Comparison of ENCODE assay signal across 8 mouse cellular contexts in genomic region chr8:111642496-111642895, GRCm38 (mm10). TPM values are rescaled to one million over a fixed set of nuclear protein-coding genes. Genes with fewer than 3 reads are reported as not detected.
A peak's percentile ranks its signal among the peaks of the same experiment; 100 is the strongest.
DNase-seq lines count a peak whose midpoint lies in the region; ATAC-seq and TF ChIP-seq lines count a peak whose summit lies in the region.

No protein-coding gene starts in this region.

- peak overlapping the region; percentile 96 for H3K9ac ChIP-seq in hindbrain, postnatal 0 days (replicated peaks; ENCODE audit: low read length)

- H3K4me3 ChIP-seq in thymus, adult 2 months (ENCODE audit: control insufficient read depth, insufficient read depth, low read length): no peak overlapping the region
- peak overlapping the region; percentile 57 for H3K4me3 ChIP-seq in embryonic fibroblast, embryonic 13.5 days (ENCODE audit: insufficient read depth, low read length)
- peak overlapping the region; percentile 93 for H3K4me3 ChIP-seq in hindbrain, postnatal 0 days (ENCODE audit: low read length)

- peaks cover 2% of the 10 kb centered on the region; the same call in 1 of the 2 replicates for H3K4me1 ChIP-seq in thymus, adult 2 months (replicated peaks; ENCODE audit: control insufficient read depth, insufficient read depth, low read length)
- peaks cover 6% of the 10 kb centered on the region; the same call in 1 of the 2 replicates for H3K4me1 ChIP-seq in embryonic fibroblast, embryonic 13.5 days (ENCODE audit: control insufficient read depth, insufficient read depth, low read length)
- no peaks in the 10 kb centered on the region for H3K4me1 ChIP-seq in hindbrain, postnatal 0 days (ENCODE audit: insufficient read depth, low read length)

- peak overlapping the region; percentile 61 for H3K4me2 ChIP-seq in hindbrain, postnatal 0 days (ENCODE audit: low read depth, low read length)

- TF ChIP-seq POLR2A in thymus, adult 2 months (IDR thresholded peaks at IDR 0.05; ENCODE audit: control insufficient read depth, extremely low read depth, insufficient read depth, low read length, poor library complexity): no peak
- TF ChIP-seq POLR2A in embryonic fibroblast, embryonic 13.5 days (IDR thresholded peaks at IDR 0.05; ENCODE audit: low read depth, low read length): no peak

- 20% methylated on average over 5 of the region's 5 CpGs for WGBS in thymus, adult 2 months
- WGBS in hindbrain, postnatal 0 days: 53% methylated on average over 5 of the region's 5 CpGs

- H3K27ac ChIP-seq in thymus, adult 2 months (ENCODE audit: control insufficient read depth, insufficient read depth, low read length): no peak overlapping the region
- peak overlapping the region; percentile 90 for H3K27ac ChIP-seq in embryonic fibroblast, embryonic 13.5 days (ENCODE audit: insufficient read depth, low read length)
- 0 out of 2 replicates have a peak overlapping the region, but pooled peaks have one; percentile 96 for H3K27ac ChIP-seq in hindbrain, postnatal 0 days

- no peaks in the 10 kb centered on the region for H3K27me3 ChIP-seq in thymus, adult 2 months (ENCODE audit: control insufficient read depth, insufficient read depth, low read length)
- H3K27me3 ChIP-seq in hindbrain, postnatal 0 days (ENCODE audit: insufficient read depth, low read length): no peaks in the 10 kb centered on the region

- peak; percentile 16 for DNase-seq in thymus, adult 2 months
- no peak for DNase-seq in thymus, postnatal 0 days (ENCODE audit: low spot score)
- DNase-seq in hindbrain, postnatal 0 days (ENCODE audit: low spot score): no peak
- no peak for DNase-seq in Muller cell, postnatal 12 days (ENCODE audit: inconsistent ontology term)
- DNase-seq in left cerebral cortex, postnatal 25 days (ENCODE audit: low spot score in 2 of 2): no peak

- no peak for ATAC-seq in hindbrain, postnatal 0 days
- peak; percentile 8; the same call in 1 of the 2 replicates for ATAC-seq in megakaryocyte, adult 5-6 weeks (ENCODE audit: poor library complexity, severe bottlenecking)
- ATAC-seq in activated CD4-positive, CD25-positive, alpha-beta regulatory T cell, adult 4 months: no peak

- H3K9me3 ChIP-seq in hindbrain, postnatal 0 days (ENCODE audit: low read length): no peaks in the 10 kb centered on the region

- intact Hi-C loops in left cerebral cortex, postnatal 25 days (cut with DNase I): loop anchor here (5.0 kb wide), 1 partner anchor 105 kb away; the partner anchor contains the start of gene Znrf1

- no peaks in the 10 kb centered on the region for H3K36me3 ChIP-seq in thymus, adult 2 months (ENCODE audit: control insufficient read depth, insufficient read depth, low read length)
- no peaks in the 10 kb centered on the region for H3K36me3 ChIP-seq in hindbrain, postnatal 0 days (ENCODE audit: insufficient read depth, low read length)

- no peak for TF ChIP-seq CTCF in thymus, adult 2 months (IDR thresholded peaks at IDR 0.05; ENCODE audit: borderline replicate concordance, control insufficient read depth, extremely low read depth, insufficient read depth, low read length, poor library complexity)
- no peak for TF ChIP-seq CTCF in embryonic fibroblast, embryonic 13.5 days (IDR thresholded peaks at IDR 0.05; ENCODE audit: borderline replicate concordance, insufficient read depth, low read length)
- no peak for TF ChIP-seq CTCF in hindbrain, postnatal 0 days (IDR thresholded peaks at IDR 0.05; ENCODE audit: low read depth)

RNA-seq across cellular contexts. Expression of gene Zfp1, which starts 0.7 kb away (rescaled TPM):
- 10.3 and 11.1 TPM in 2 replicates for polyA plus RNA-seq in thymus, adult 2 months (2012; rRNA removed)
- 23.6 and 29.7 TPM in 2 replicates for polyA plus RNA-seq in thymus, postnatal 0 days (2015; fragmentation: Nextera tagmentation; extraction: Ambion mirVana)
- 7.2 and 11.7 TPM in 2 replicates for polyA plus RNA-seq in embryonic fibroblast, embryonic 13.5 days (2011; ENCODE audit: insufficient read length, low read depth, missing spikeins)
- 15.0 and 15.5 TPM in 2 replicates for total RNA-seq in hindbrain, postnatal 0 days (2014; rRNA removed)
- 21.0 and 21.2 TPM in 2 replicates for polyA plus RNA-seq in hindbrain, postnatal 0 days (2015; fragmentation: Nextera tagmentation; extraction: Ambion mirVana)
- 5.3 and 7.2 TPM in 2 replicates for total RNA-seq in megakaryocyte, adult 5-6 weeks (2015)
- 8.3 and 10.9 TPM in 2 replicates for total RNA-seq in megakaryocyte, adult 5-6 weeks (2017)
- 10 to 100 TPM; 28.1 to 33.1 TPM for polyA plus RNA-seq in activated CD4-positive, CD25-positive, alpha-beta regulatory T cell, adult 4 months (2017; shearing (Covaris generic))
- total RNA-seq in left cerebral cortex, postnatal 25 days (2021): 10 to 100 TPM; 20.0 to 20.9 TPM

RNA-seq across cellular contexts. Expression of gene Ldhd, which starts 12.3 kb away (rescaled TPM):
- polyA plus RNA-seq in thymus, adult 2 months (2012; rRNA removed): 10.4 and 10.7 TPM in 2 replicates
- 3.8 and 3.9 TPM in 2 replicates for polyA plus RNA-seq in thymus, postnatal 0 days (2015; fragmentation: Nextera tagmentation; extraction: Ambion mirVana)
- 0.46 and 0.53 TPM in 2 replicates for polyA plus RNA-seq in embryonic fibroblast, embryonic 13.5 days (2011; ENCODE audit: insufficient read length, low read depth, missing spikeins)
- total RNA-seq in hindbrain, postnatal 0 days (2014; rRNA removed): 2.9 and 3.6 TPM in 2 replicates
- 2.2 and 2.8 TPM in 2 replicates for polyA plus RNA-seq in hindbrain, postnatal 0 days (2015; fragmentation: Nextera tagmentation; extraction: Ambion mirVana)
- 0.05 TPM in 1 of 2 replicates, not detected in the other for total RNA-seq in megakaryocyte, adult 5-6 weeks (2015)
- 0.07 TPM in 1 of 2 replicates, not detected in the other for total RNA-seq in megakaryocyte, adult 5-6 weeks (2017)
- polyA plus RNA-seq in activated CD4-positive, CD25-positive, alpha-beta regulatory T cell, adult 4 months (2017; shearing (Covaris generic)): 1 to 10 TPM in 1 of 2 experiments, under 1 TPM in 1; 0.18 to 1.2 TPM
- total RNA-seq in left cerebral cortex, postnatal 25 days (2021): 1 to 10 TPM; 6.8 to 7.7 TPM

RNA-seq across cellular contexts. Expression of gene Ctrb1, which starts 48.3 kb away (rescaled TPM):
- 6.6 and 11.8 TPM in 2 replicates for polyA plus RNA-seq in thymus, adult 2 months (2012; rRNA removed)
- 1.1 TPM in 2 replicates for polyA plus RNA-seq in thymus, postnatal 0 days (2015; fragmentation: Nextera tagmentation; extraction: Ambion mirVana)
- not detected in 2 replicates for polyA plus RNA-seq in embryonic fibroblast, embryonic 13.5 days (2011; ENCODE audit: insufficient read length, low read depth, missing spikeins)
- total RNA-seq in hindbrain, postnatal 0 days (2014; rRNA removed): not detected in 2 replicates
- polyA plus RNA-seq in hindbrain, postnatal 0 days (2015; fragmentation: Nextera tagmentation; extraction: Ambion mirVana): not detected in 2 replicates
- total RNA-seq in megakaryocyte, adult 5-6 weeks (2015): not detected in 2 replicates
- not detected in 2 replicates for total RNA-seq in megakaryocyte, adult 5-6 weeks (2017)
- polyA plus RNA-seq in activated CD4-positive, CD25-positive, alpha-beta regulatory T cell, adult 4 months (2017; shearing (Covaris generic)): not detected
- total RNA-seq in left cerebral cortex, postnatal 25 days (2021): not detected
